Mouse (Mus musculus) mature B cell (primary cell): ENCODE results near the gene Yif1b.

Experiments used
- in situ Hi-C: fragments of 300-500 bp; cut with MboI; formaldehyde crosslinking; loops from 2 replicates; pipeline ENCODE4 v1.14.3; 2019

Yif1b gene

DNA sequence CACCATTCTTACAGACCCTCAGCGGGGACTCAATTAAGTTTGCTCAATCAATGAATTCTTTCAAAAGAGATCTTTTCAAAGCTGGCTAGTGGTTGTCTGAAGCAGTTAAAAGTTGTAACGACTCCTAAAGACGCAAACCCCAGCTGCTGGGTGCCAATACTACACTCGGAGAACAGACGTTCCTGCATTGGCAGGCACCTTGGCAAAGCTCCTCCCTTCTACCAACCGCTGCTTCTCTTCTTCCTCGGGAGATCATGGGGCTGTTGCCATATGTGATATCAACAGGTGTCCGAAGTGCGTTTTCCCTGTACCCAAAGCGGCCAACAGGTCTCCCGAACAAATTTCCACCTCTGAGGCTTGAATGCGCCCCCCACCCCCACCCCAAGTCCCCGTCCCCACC lies 42.7 kb downstream of the Yif1b start:
- in situ Hi-C loops, result no loop called here

DNA sequence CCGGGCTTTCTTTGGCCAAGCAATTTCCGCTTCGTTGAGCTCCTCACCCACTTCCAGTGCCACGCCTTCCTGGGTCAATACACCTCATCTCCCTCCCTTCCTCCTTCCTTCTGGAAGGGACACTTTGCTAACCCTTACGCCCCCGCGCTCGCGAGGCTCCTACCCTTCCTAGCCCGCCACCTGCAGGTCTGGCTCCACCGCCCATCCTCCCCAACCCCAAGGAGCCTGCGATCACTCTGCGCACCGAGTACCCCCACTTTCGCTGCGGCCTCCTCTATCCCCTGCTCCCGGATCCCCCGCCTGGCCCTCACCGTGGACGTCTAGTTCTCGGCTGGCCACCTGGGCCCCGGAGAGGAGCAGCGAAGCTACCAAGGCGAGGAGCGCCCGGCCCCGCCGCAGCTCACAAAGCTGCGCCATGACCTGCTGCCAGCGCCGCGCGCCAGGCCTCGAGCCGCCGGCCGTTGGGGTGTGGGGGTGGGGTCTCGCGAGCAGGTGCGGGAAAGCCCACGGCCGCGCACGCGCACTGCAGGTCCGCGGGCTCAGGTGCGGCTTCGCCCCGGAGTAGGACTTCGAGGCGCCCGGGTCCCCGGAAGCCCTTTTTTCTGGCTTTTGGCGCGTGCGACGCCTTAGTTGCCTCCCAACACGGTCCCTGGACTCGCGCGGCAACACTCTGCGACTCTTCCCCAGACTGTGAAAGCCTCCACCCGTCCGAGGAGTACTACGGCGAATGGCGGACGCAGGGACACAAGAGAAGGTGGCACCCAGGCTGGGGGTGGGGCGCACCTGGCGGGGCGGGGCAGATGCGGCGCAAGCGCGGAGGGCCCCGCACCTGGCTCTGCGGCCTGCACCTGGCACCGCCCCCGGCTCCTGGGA lies 43.3 kb downstream of the Yif1b start, which contains the start of gene Spint2:
Spint2 (minus strand) TSS at position 712 of the 873 bp plus-strand sequence.
- in situ Hi-C loops, result no loop called here

DNA sequence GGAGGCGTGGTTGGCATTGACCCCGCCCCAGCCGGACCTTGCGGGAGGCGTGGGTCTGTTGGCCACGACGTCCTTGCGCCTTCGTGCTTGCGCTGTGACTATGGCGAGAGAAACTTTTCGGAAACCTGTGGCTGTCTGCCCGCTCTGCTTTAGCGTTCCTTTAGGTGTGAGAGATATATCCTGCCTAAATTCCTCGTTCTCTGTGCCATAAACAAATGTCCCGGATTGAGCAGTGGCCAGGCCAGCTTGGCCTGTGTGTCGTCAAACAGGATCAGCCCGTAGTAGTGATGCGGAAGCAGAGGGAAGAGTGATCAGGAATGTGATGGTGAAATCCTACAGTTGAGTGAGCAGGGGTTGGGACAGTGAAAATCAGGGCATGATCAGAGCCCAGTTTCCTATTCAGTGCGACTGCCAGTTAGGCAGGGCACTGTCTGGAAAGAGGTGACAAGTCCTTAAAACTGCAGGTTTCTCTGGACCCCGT lies 44.0 kb downstream of the Yif1b start:
- in situ Hi-C loops, result no loop called here

DNA sequence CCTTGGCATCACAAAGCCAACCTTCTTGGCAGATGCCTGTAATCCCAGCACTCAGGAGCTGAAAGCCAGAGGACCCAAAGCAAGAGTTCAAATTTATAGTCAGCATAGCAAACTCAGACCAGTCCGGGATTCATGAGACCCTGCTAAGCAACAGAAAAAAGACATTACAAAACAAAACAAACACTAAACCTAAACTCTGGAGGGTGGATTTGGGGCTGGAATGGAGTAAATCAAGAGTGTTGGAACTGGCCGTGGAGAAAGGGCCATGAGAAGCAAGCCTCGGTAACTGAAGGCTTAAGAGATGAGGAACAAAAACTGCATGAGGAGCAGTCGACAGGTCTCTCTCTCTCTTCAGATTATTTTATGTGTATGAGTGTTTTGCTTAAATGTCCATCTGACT lies 45.7 kb downstream of the Yif1b start:
- in situ Hi-C loops, result no loop called here

DNA sequence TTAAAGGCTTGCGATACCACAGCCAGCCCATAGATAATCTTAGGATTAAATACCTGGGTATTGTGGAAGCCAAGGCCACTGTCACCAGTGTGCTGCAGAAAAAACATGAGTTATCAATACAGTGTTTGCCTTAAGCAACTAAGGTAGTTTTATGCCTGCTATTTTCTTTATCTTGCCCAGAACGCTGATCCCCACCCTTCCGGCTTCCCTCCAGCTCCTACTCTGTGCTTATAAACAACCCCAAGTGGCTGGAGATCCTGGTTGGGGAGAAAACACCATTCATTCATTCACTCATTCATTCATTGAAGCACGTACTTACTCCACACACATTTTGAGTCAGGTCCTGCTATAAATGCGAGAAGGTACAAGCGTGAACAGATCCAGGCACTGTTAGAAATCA lies 46.4 kb downstream of the Yif1b start:
- in situ Hi-C loops, result no loop called here

DNA sequence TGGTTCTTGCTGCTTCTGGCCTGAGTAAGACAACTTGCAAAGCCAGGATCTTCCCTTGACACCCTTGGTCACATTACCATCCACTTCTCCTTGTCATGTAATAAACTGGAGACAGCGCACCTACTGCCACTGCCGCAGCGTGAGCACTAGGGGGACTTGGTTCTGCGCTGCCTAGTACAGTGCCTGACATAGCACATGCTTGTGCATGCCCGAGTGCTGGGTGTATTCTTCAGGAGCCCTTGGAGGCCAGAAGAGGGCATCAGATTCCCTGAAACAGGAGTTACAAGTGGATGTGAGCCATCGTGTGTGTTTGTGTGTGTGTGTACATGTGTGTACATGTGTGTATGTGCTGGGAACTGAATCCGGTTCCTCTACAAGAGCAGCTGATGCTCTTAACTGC lies 49.4 kb downstream of the Yif1b start:
- in situ Hi-C loops, result no loop called here

DNA sequence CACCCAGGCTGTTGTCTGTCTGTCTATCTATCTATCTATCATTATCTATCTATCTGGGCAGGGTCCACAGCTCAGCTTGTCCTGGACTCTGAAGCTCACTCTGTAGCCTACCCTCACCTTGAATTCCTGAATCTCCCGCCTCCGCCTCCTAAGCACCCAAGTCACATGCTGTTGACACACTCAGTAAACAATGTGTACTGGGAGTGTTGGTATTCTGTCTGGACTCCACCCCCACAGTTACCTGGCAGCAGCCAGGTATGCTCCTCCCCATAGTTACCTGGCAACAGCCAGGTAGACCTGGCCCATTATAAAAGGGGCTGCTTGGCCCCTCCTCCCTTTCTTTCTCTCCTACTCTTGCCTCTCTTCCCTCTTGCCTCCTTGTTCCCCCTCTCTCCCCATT lies 50.0 kb downstream of the Yif1b start:
- in situ Hi-C loops, result no loop called here

DNA sequence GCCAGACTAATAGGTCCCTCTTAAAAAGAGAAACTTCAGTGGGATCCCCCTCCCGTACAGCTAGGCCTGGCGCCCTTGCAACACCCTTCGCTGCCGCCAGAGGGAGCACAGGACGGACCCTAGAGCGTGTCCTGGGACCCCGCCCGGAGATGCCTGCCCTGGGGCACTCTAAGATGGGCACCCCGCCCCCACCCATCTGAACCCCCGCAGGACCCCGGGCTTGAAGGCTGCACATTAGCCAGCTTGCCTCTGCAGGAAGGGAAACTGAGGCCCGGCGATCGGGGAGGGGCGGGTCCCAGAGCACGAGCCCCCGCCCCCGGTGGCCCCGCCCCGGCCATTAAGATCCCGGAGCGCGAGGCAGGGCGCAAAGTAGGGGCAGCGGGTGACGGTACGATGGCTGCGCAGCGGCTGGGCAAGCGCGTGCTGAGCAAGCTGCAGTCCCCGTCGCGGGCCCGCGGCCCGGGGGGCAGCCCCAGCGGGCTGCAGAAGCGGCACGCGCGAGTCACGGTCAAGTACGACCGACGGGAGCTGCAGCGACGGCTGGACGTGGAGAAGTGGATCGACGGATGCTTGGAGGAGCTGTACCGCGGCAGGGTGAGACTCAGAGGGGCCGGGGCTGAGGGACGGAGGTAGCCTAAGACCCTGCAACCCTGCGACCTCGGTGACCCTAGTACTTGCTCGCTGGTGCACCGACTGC lies 51.0 kb downstream of the Yif1b start, which contains the start of gene Ppp1r14a:
Ppp1r14a (plus strand) TSS at position 367 of the 697 bp plus-strand sequence.
- in situ Hi-C loops, result no loop called here

DNA sequence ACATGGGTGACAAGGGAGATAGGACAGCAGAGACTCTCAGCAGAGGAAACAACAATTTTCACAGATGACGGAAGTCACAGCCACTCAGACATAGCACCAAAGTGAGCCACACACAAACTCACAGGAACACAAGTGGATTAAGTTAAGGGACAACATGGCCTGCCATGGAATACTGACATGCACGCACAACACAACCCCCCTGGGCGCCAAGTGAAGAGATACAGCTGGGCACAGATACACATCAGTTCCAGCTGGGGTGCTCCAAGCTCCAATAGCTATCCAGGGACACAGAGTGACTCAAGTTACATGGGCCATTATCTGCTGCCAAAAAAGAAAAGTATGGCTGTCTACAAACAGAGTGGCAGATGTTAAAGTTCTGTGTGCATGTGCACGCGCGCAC lies 51.7 kb downstream of the Yif1b start:
- in situ Hi-C loops, result no loop called here

DNA sequence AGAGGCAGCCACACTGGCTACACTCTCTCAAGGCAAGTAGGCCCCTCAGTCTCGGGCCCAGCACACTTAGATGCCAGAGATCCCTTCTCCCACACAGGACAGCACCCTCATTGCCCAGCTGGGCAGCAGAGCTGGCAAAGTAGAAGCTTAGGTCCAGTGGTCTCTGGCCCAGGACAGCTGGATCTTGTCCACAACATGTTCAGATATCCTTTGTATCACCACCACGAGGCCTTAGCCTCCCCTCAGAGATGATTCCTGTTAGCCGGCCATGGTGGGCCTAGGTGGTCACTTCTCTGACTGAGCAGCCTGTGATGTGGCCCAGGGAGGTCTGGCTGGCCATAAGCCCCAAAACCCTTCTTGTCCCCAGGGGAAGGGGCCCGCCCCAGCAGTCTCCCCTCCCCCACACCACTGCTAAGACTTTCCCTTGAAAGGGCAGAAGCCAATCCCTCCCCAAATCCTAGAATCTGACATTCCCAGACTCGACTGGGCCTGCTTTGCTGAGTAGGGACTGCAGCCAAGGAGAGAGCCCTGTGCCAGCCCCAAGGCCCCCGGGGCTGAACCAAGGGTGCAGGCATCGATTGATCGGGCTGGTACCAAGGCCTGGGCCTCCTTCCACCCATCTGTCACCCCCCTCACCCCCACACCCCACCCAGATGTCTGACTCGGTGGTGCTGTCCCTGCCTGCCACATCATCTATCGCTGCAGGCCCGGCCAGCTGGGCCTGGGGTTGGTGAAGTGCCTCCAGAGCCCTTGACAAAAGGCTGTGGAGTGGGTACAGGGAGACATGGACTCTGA lies 52.8 kb downstream of the Yif1b start:
- in situ Hi-C loops, result no loop called here

DNA sequence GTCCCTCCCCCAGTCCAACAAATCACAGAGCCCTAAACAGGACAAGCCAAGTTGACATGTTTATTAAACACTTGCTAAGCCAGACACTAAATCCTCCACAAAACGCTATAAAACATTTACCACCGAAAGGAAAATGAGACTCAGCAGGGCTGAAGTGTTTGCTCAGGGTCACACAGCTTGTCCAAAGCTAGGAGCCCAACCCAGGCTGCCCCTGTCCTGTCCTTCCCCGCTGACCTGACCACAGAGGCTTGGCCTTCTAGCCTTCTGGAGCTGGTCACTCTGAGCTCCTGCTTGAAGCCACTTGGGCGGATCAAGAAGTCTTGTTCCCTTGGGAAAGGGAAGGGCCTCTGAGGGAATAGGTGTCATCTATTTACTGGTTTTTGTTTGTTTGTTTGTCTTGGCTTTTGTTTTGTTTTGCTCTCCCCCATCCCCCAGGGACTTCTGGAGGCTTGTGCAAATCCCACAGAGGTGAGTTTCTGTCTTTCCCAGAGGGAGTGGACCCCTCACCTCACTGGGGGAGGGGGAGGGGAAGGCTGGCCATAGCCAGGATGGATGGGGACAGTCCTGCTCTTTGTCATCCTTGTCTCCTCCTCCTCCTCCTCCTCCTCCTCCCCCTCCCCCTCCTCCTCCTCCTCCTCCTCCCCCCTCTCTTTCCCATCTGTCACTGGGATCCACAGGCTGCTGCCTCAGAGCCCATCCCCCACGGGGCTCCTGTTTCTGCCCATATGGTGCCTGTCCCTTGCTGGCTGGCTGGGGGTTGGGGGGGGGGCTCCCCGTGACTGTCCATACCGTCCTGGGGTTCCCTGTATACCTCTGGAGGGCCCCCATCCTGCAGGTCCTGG lies 53.7 kb downstream of the Yif1b start:
- in situ Hi-C loops, result no loop called here

DNA sequence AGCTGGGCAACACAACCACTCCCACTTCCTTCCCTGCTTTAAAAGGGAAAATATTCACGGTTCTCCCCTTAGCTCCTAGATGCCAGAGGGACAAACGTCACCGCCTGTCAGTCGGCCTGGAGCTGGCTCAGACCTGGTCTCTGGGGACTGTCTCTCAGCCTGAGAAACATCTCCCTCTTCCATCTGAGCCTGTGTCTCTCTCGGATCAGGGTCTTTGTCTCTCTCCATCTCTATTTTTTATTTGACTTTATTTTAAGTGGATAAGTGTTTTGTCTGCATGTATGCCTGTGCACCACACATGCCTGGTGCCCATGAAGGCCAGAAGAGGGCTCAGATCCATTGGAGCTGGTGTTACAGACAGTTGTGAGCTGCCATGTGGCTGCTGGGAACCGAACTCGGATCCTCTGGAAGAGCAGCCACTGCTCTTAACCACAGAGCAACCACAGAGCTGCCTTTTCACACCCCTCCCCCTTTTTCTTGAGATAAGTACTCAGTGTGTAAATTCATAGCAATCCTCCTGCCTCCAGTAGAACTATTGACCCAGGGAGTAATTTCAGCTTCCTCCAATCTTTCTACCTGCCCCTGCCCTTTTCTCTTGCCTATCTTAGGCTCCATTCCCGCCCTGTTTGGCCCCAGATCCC lies 54.4 kb downstream of the Yif1b start:
- in situ Hi-C loops, result no loop called here

DNA sequence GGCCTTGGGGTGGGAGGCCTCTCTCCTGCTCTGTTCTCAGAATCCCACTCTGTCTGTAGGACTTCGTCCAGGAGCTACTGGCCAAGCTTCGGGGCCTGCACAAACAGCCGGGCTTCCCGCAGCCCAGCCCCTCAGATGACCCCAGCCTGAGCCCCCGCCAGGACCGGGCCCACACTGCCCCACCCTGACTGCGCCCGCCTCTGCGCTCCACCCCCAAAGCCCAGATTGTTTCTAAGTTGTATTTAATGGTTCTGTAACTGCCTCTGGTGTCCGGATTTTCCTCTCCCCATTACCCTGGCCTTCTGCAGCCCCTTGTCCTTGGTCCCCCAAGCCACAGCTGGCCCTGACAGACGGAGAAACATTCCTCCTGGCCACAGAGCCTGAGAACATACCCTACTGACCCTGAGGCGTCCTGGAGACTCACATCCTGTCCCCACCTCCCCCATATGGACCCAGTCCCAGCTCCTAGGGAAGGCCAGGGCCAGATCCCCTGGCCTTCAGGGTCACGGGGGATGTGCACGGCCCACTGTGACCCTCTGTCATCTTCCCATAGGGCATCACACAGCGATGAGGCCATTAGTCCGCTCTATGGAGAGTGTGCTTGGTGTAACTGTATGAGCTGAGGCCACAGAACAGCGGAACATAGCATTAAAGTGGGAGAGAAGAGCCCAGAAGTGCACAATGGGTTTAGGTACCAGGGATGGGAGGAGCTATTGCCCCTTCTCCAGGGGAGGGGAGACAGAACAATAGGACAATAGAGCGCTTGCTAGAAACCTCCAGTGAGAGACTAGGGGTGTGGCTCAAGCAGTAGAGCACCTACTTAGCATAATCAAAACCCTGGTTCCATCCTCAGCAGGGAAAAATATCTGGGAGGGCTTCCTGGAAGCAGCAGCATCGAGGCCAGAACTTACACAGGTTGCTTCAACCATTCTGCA lies 55.3 kb downstream of the Yif1b start:
- in situ Hi-C loops, result no loop called here

DNA sequence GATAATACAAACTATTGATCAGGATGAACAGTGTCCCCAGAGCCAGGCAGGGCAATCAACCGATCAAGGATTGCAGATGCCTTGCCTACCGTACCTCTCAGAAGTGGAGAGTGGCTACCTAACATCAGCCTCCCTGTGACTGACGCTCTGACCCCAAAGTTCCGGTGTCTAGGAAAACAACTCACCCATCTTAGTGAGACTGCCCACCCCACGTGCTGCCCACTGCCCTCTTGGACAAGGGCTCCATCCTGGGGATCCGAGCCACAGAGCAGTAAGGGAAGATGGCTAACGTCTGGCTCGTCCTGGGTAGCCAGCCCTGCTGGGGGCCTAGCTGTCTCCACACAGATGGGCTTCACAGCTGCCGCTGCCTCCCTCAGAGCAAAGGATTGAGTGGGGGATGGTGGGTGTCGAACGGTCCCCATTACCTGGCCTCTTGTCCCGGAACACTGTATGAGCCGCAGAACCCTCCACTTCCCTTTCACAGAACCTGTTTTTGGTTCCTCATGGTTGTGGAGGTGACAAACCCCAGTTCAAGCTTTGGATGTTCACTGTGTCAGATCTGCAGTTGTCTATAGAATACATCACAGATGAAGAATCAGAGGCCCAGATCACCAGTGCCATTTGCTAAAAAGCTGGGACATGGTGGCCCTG lies 56.1 kb downstream of the Yif1b start:
- in situ Hi-C loops, result no loop called here

DNA sequence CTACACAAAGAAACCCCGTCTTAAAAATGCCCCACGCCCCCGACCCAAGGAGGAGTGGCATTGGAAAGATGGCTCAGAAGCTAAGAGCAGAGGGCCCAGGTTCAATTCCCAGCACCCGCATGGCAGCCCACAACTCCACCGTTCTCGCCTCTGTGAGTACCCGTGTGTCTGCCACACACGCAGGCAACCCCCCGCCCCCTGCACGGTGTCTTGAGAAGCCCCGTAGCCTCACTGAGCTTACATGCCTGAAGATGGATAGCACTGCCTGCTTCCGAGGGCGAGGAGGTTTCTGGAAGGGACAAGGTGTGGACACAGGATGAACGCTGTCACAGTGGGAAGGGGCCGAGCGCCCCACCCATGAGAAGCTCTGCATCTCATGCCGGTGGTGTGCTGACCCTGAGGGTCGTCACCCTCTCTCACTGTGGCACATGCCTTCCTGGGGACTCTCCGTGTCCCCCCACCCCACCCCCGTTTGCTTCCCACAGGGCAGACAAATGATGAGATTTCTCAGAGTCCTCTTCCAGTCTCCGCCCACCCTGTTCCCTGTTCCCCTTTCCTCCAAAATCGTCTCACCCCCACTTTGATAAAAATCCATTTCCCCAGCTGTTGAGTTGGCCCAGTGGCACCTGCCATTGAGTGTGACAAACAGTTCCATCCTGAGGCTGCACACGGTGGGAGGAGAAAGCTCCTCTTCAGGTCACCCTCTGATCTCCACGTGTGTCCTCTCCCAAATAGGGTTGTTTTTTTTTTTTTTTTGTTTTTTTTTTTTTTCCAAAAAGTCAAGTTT lies 57.9 kb downstream of the Yif1b start:
- in situ Hi-C loops, result no loop called here

DNA sequence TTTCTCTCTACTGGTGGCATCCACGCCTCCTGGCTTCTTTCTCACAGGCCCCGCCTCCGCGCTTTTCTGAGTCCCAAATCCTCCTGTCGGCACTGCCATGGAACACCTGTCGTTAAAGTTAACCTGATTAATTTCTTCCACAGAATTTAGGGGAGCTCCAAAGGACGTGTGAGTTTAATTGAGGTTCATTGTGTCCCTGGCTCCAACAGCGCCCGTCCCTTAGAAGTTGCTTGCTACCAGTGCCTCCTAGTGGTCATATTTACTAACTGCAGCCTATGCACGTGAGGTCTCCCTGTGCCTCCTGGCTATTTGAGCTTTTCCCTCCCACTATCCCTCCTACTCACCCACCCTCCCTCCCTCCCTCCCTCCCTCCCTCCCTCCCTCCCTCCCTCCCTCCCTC lies 58.9 kb downstream of the Yif1b start:
- in situ Hi-C loops, result no loop called here
